Mouse (Mus musculus) G1E (cell line): ENCODE results near the gene Trim11. TPM values are rescaled to one million over a fixed set of nuclear protein-coding genes. Genes with fewer than 3 reads are reported as not detected.

Source experiments
- ATAC-seq: 2 replicates; pipeline ENCODE4 v1.8.0; 2016; ENCODE audit warnings: mild to moderate bottlenecking; ENCODE audit not compliant: insufficient number of reproducible peaks, poor library complexity, low FRiP score, severe bottlenecking; ENCODE audit errors: extremely low read depth
- DNase-seq: peaks from one replicate; pipeline ENCODE4 v3.0.0; 2012; ENCODE audit warnings: low spot score
- H3K27me3 ChIP-seq: 2 replicates; pipeline ENCODE4 v1.6.1; 2012; ENCODE audit warnings: mild to moderate bottlenecking, low read length, inconsistent platforms; ENCODE audit not compliant: insufficient read depth
- H3K36me3 ChIP-seq: replicated peaks from 2 replicates; pipeline ENCODE3; 2012; ENCODE audit warnings: mild to moderate bottlenecking, inconsistent platforms
- H3K4me1 ChIP-seq: 2 replicates; pipeline ENCODE4 v1.6.1; 2012; ENCODE audit warnings: low read depth, low read length, inconsistent platforms, mixed read lengths; ENCODE audit not compliant: insufficient read depth
- H3K4me3 ChIP-seq: 2 replicates; pipeline ENCODE4 v1.5.1; 2012; ENCODE audit warnings: low read depth, mild to moderate bottlenecking, inconsistent platforms, low read length, moderate library complexity, mixed read lengths
- H3K9me3 ChIP-seq: replicated peaks from 2 replicates; pipeline ENCODE4 v1.6.1; 2012; ENCODE audit warnings: inconsistent platforms
- CTCF ChIP-seq: IDR thresholded peaks from 2 replicates; pipeline ENCODE4 v1.5.1; 2012; ENCODE audit warnings: low read depth, low read length, inconsistent platforms, mixed read lengths
- GATA1 ChIP-seq: IDR thresholded peaks from 2 replicates; pipeline ENCODE4 v1.6.1; 2012; ENCODE audit warnings: borderline replicate concordance, low read length, inconsistent platforms, mixed read lengths
- GATA2 ChIP-seq: IDR thresholded peaks from 2 replicates; pipeline ENCODE4 v1.6.1; 2012; ENCODE audit warnings: low read depth, low read length, inconsistent platforms, borderline replicate concordance
- POLR2AphosphoS5 ChIP-seq: IDR thresholded peaks from 2 replicates; pipeline ENCODE4 v1.6.1; 2012; ENCODE audit warnings: low read depth, low read length, inconsistent platforms; ENCODE audit not compliant: insufficient replicate concordance
- TAL1 ChIP-seq: conservative IDR thresholded peaks from 2 replicates; pipeline ENCODE4 v1.6.1; 2012; ENCODE audit warnings: low read depth, low read length, inconsistent platforms, mixed read lengths
- polyA plus RNA-seq: library from polyadenylated mRNA; stranded (reverse); fragments of >175 nt; gene quantifications from 2 replicates; pipeline ENCODE4 v1.2.3, GENCODE M21; 2012
- total RNA-seq, 2 experiments: library from RNA; stranded (forward) in 1 of 2; stranded (reverse) in 1 of 2; fragments of 200-1000 nt in 1 of 2; fragments of >200 nt in 1 of 2; fragmentation: Nextera tagmentation in 1 of 2; gene quantifications; 2 replicates each; pipeline ENCODE4 v1.2.3; 2014 to 2017

Gene Trim11
- total and polyA plus RNA-seq, 3 experiments = 32.3 to 69.3 (median 48.2) TPM

DNA sequence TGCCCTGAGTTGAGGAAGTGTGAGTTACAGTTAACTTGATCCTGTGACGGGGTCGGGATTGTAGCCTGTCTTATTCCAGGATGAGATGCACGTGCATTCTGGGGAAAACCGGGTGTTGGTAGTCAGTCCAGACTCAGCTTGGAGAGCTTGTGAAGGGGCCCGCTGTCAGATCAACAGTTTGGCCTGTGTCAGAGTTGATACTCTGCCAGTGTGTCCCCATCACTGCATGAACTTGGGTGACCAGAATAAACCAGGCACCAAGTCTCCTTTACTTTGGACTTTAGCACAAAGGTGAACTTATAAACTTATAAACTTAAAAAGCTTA lies 775 bp downstream of the Trim11 start:
- no peaks in the 10 kb centered on the region for H3K27me3 ChIP-seq
- DNase-seq (no peak), ATAC-seq (no peak)
- H3K9me3 ChIP-seq = no peaks in the 10 kb centered on the region
- H3K36me3 ChIP-seq = peaks cover 57% of the 10 kb centered on the region
- H3K4me3 ChIP-seq = peak overlapping the region; percentile 98
- peaks cover 64% of the 10 kb centered on the region for H3K4me1 ChIP-seq
- TF ChIP-seq CTCF = no peak

DNA sequence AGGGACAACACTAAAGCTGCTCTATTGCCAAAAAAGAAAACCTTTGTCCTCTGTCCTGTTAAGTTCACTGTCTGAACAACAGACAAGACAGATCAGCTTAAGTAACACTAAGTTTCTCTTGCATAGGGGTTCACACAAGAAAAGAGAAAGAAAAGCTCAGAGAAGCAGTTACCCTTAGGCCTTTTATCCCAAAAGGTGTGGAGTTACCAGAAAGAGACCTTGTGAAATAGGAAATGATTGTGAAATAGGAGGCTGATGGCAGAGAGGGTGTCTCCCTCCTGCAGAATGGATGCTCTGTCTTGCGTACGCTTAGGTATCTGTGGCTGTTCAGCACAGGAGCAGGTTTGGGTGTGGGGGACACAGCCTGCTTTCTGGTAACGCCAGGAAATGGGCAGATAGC lies 1.3 kb downstream of the Trim11 start:
- Histone ChIP-seq H3K27me3 (no peaks in the 10 kb centered on the region), H3K36me3 (peaks cover 57% of the 10 kb centered on the region), H3K9me3 (no peaks in the 10 kb centered on the region), H3K4me3 (peak overlapping the region; percentile 98), H3K4me1 (peaks cover 64% of the 10 kb centered on the region)
- DNase-seq (no peak), ATAC-seq (no peak)
- no peak for TF ChIP-seq TAL1
- no peak for TF ChIP-seq POLR2AphosphoS5
- no peak for TF ChIP-seq CTCF

DNA sequence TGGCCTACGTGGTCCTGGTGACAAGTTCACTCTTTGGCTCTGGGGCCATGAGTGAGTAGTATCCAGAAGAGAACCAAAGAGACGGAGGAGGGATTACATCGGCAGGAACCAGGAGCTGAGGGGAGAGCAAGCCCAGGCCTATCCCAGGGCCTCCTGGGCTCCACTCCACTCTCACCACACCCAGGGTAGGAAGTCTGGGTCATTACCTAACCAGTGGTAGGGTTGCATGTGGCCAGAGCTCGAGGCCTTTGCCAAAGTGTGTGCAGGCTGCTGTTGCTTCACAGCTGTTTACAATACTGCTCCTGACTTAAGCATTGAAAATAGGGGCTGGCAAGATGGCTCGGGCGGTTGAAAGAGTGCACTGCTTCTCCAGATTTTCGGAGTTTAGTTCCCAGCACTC lies 1.8 kb downstream of the Trim11 start:
- no peaks in the 10 kb centered on the region for H3K9me3 ChIP-seq
- DNase-seq (no peak), ATAC-seq (no peak)
- no peak for TF ChIP-seq POLR2AphosphoS5
- TF ChIP-seq GATA1 = no peak
- TF ChIP-seq GATA2 = no peak
- TF ChIP-seq TAL1 = no peak
- no peak for TF ChIP-seq CTCF
- peak overlapping the region; percentile 98 for H3K4me3 ChIP-seq
- H3K27me3 ChIP-seq = no peaks in the 10 kb centered on the region
- H3K4me1 ChIP-seq = peaks cover 64% of the 10 kb centered on the region
- peaks cover 57% of the 10 kb centered on the region for H3K36me3 ChIP-seq

DNA sequence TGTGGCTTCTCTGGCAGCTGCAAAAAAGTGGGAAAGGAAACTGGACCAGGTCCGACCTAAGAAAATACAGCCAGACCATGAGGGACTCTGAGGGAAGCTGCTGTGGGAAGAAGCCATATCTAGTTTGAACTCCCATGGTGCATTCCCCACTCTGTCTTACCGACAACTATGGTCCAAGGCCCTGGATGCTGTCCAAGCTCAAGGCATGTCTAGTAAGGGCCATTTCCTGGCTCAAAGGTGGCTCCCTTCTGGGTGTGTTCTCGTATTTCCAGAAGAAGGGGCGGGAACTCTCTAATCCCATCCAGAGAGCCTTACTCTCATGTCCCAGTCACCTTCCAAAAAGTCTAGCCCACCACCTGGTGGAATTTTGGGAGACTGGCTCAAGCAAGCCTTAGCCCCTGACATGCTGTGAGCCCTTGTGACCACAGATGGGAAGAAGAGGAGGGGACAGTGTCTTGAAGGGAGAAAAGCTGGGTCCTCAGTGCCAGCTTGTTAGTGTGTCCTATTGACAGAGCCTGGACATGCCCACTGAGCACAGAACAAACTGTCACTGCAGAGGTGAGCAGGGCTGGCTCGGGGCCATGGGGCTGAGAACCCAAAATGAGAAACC lies 2.6 kb downstream of the Trim11 start:
- Histone ChIP-seq H3K4me3 (peak overlapping the region; percentile 98), H3K27me3 (no peaks in the 10 kb centered on the region), H3K36me3 (peaks cover 63% of the 10 kb centered on the region), H3K4me1 (peaks cover 67% of the 10 kb centered on the region), H3K9me3 (no peaks in the 10 kb centered on the region)
- DNase-seq = no peak
- no peak for TF ChIP-seq GATA1
- no peak for TF ChIP-seq GATA2
- no peak for TF ChIP-seq POLR2AphosphoS5
- TF ChIP-seq CTCF = no peak
- TF ChIP-seq TAL1 = no peak
- no peak for ATAC-seq

DNA sequence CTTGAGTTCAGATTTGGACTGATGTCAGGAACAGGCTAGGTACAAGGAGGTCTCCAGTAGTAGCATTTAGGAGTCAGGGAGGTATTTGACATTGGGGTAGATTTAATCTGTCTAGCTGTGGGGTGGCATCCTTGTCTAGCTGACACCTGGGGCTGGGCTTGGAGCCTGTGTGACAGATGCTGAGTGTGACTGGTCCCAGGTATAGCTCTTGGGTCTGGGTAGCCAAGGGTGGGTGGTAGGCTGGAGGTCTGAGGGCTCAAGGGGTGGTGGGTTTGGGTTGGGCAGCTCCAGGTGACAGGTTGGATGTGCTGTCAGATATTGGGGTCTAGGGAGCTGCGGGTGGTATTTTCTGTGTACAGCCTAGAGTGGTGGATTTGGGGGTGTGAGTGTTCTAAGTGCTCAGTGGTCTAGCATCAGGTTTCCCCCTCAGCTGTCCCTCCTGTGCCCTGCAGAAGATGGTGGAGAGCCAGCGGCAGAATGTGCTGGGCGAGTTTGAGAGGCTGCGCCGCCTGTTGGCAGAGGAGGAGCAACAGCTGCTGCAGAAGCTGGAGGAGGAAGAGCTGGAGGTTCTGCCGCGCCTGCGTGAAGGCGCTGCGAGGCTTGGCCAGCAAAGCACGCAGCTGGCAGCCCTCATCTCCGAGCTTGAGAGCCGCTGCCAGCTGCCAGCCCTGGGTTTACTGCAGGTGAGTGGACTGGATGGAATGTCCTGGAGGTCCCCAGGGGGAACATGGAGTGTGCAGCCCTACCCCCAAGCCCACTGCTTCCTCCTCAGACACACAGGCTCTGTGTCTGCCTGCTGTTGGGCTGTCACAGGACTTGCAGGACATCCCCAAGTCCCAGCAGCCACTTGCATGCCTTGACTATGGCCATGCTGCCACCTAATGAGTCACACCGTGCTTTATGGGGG lies 3.9 kb downstream of the Trim11 start:
- peak; percentile 74 for DNase-seq
- peaks cover 74% of the 10 kb centered on the region for H3K36me3 ChIP-seq
- peak; percentile 52 for ATAC-seq
- TF ChIP-seq GATA1 (no peak), CTCF (peak; percentile 30; the same call in 1 of the 2 replicates), POLR2AphosphoS5 (no peak), TAL1 (no peak), GATA2 (no peak)
- peak overlapping the region; percentile 98; the same call in 1 of the 2 replicates for H3K4me3 ChIP-seq
- no peaks in the 10 kb centered on the region for H3K27me3 ChIP-seq
- H3K4me1 ChIP-seq = peaks cover 74% of the 10 kb centered on the region
- no peaks in the 10 kb centered on the region for H3K9me3 ChIP-seq

DNA sequence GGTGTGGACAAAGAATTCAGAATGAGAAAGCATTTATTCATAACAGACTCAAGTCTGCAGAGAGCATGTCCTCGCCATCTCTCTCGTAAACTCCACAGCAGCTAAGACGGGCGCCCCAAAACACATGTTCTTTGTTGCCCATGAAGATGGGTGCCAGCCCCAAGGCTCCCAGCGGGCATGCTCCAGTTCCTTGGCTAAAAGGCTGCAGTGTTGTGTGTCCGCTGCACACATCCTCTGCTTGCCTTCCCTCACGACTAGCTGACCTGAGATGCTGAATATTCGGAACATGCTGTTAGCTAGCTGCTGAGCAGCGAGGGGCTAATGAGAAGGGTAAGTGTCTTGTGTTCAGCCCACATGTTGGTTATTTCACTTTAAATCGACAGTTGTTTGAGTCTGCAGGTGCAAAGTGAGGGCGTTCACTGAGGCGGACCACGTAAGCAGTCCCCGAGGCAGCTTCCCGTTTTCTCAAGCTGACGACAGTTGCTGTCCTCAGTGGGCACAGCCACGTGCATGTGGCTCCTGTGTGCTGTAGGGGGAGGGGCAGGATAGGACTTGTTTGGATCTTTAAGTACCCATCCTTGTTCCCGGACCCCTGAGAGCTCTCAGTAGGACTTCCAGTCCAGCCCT lies 4.7 kb downstream of the Trim11 start:
- H3K9me3 ChIP-seq = no peaks in the 10 kb centered on the region
- no peaks in the 10 kb centered on the region for H3K27me3 ChIP-seq
- peaks cover 80% of the 10 kb centered on the region for H3K4me1 ChIP-seq
- TF ChIP-seq GATA2 = no peak
- TF ChIP-seq GATA1 = no peak
- TF ChIP-seq POLR2AphosphoS5 = no peak
- TF ChIP-seq CTCF = no peak
- TF ChIP-seq TAL1 = no peak
- ATAC-seq (no peak), DNase-seq (peak; percentile 63)
- H3K4me3 ChIP-seq = peak overlapping the region; percentile 98; the same call in 1 of the 2 replicates
- H3K36me3 ChIP-seq = peaks cover 82% of the 10 kb centered on the region
